Mouse (Mus musculus): ENCODE measurements around the gene Rdh16. TPM values are rescaled to one million over a fixed set of nuclear protein-coding genes. Genes with fewer than 3 reads are reported as not detected.
"Not testable (repeated sequence)": the region's sequence is repeated elsewhere in the genome, so short reads cannot be mapped to it uniquely, and the experiment has no call there.

Rdh16 gene
- polyA plus RNA-seq, 1 experiment from 2014 or later, result not detected

- WGBS, result 92% methylated on average over 5 of the region's 5 CpGs
- DNase-seq (ENCODE audit: low spot score), result not testable (repeated sequence)
These were observed 45.0 kb downstream of the Rdh16 start for GRCm38 (mm10) chr10:127845945-127846344.

GRCm38 (mm10) chr10:127848089-127848488 is 47.1 kb downstream of the Rdh16 start:
- no peaks in the 10 kb centered on the region for H3K9me3 ChIP-seq
- H3K4me3 ChIP-seq, result no peak overlapping the region
- H3K27ac ChIP-seq, result no peak overlapping the region
- no peaks in the 10 kb centered on the region for H3K36me3 ChIP-seq
- WGBS, result 76% methylated on average over 1 of the region's 1 CpGs
- no peaks in the 10 kb centered on the region for H3K27me3 ChIP-seq (ENCODE audit: insufficient read depth, poor library complexity, severe bottlenecking)
- H3K4me1 ChIP-seq, result no peaks in the 10 kb centered on the region
- no peak for DNase-seq (ENCODE audit: low spot score)

More at GRCm38 (mm10) chr10:127845945-127846344, 45.0 kb downstream of the Rdh16 start:
- H3K36me3 ChIP-seq; H3K9me3 ChIP-seq; H3K4me3 ChIP-seq; H3K27ac ChIP-seq; H3K27me3 ChIP-seq (ENCODE audit: insufficient read depth, poor library complexity, severe bottlenecking); H3K4me1 ChIP-seq: not testable (repeated sequence)

GRCm38 (mm10) chr10:127849628-127850027 is 48.7 kb downstream of the Rdh16 start, which contains the start of gene Rdh19:
Gene Rdh19, plus strand, starts transcription at chr10:127849928.
- 71% methylated on average over 1 of the region's 1 CpGs for WGBS
- Histone ChIP-seq H3K27ac (no peak within 1 kb of the TSS), H3K36me3 (no peaks in the 10 kb centered on the region), H3K4me3 (no peak within 1 kb of the TSS), H3K4me1 (no peaks in the 10 kb centered on the region), H3K27me3 (ENCODE audit: insufficient read depth, poor library complexity, severe bottlenecking) (no peaks in the 10 kb centered on the region), H3K9me3 (no peaks in the 10 kb centered on the region)
- no peak for DNase-seq (ENCODE audit: low spot score)

GRCm38 (mm10) chr10:127856376-127856775 is 55.4 kb downstream of the Rdh16 start:
- DNase-seq (ENCODE audit: low spot score), result no peak
- Histone ChIP-seq H3K36me3 (no peaks in the 10 kb centered on the region), H3K27me3 (ENCODE audit: insufficient read depth, poor library complexity, severe bottlenecking) (no peaks in the 10 kb centered on the region), H3K4me3 (no peak overlapping the region), H3K27ac (no peak overlapping the region), H3K4me1 (no peaks in the 10 kb centered on the region), H3K9me3 (no peaks in the 10 kb centered on the region)

GRCm38 (mm10) chr10:127864931-127865330 is 64.0 kb downstream of the Rdh16 start:
- DNase-seq (ENCODE audit: low spot score), result no peak
- Histone ChIP-seq H3K4me1 (no peaks in the 10 kb centered on the region), H3K4me3 (no peak overlapping the region), H3K9me3 (no peaks in the 10 kb centered on the region), H3K36me3 (no peaks in the 10 kb centered on the region), H3K27me3 (ENCODE audit: insufficient read depth, poor library complexity, severe bottlenecking) (no peaks in the 10 kb centered on the region), H3K27ac (no peak overlapping the region)

- Histone ChIP-seq H3K9me3 (no peaks in the 10 kb centered on the region), H3K4me3 (no peak within 1 kb of the TSS), H3K4me1 (no peaks in the 10 kb centered on the region), H3K27ac (no peak within 1 kb of the TSS), H3K36me3 (no peaks in the 10 kb centered on the region), H3K27me3 (ENCODE audit: insufficient read depth, poor library complexity, severe bottlenecking) (no peaks in the 10 kb centered on the region)
- no peak for DNase-seq (ENCODE audit: low spot score)
- 71% methylated on average over 3 of the region's 3 CpGs for WGBS
These were observed 65.3 kb downstream of the Rdh16 start, which contains the start of gene Rdh16f2 for GRCm38 (mm10) chr10:127866232-127866631. Gene Rdh16f2, plus strand, starts transcription at chr10:127866474.

- 76% methylated on average over 4 of the region's 4 CpGs for WGBS
- H3K36me3 ChIP-seq, result no peaks in the 10 kb centered on the region
- H3K4me1 ChIP-seq, result peaks cover under 1% of the 10 kb centered on the region; the same call in 1 of the 2 replicates
- H3K27me3 ChIP-seq (ENCODE audit: insufficient read depth, poor library complexity, severe bottlenecking), result no peaks in the 10 kb centered on the region
- no peak overlapping the region for H3K27ac ChIP-seq
- DNase-seq (ENCODE audit: low spot score), result no peak
- H3K4me3 ChIP-seq, result no peak overlapping the region
- H3K9me3 ChIP-seq, result no peaks in the 10 kb centered on the region
These were observed 71.5 kb downstream of the Rdh16 start for GRCm38 (mm10) chr10:127872484-127872883.

- Histone ChIP-seq H3K4me3 (no peak overlapping the region), H3K36me3 (no peaks in the 10 kb centered on the region), H3K27me3 (ENCODE audit: insufficient read depth, poor library complexity, severe bottlenecking) (no peaks in the 10 kb centered on the region), H3K27ac (no peak overlapping the region), H3K9me3 (no peaks in the 10 kb centered on the region), H3K4me1 (peaks cover 21% of the 10 kb centered on the region)
- DNase-seq (ENCODE audit: low spot score), result no peak
- WGBS, result 14% methylated on average over 2 of the region's 2 CpGs
These were observed 76.7 kb downstream of the Rdh16 start for GRCm38 (mm10) chr10:127877681-127878080.

GRCm38 (mm10) chr10:127878262-127879057 is 77.5 kb downstream of the Rdh16 start:
- DNase-seq (ENCODE audit: low spot score), result no peak
- Histone ChIP-seq H3K27me3 (ENCODE audit: insufficient read depth, poor library complexity, severe bottlenecking) (no peaks in the 10 kb centered on the region), H3K9me3 (no peaks in the 10 kb centered on the region), H3K4me1 (peaks cover 21% of the 10 kb centered on the region), H3K4me3 (no peak overlapping the region), H3K36me3 (no peaks in the 10 kb centered on the region), H3K27ac (no peak overlapping the region)
- 53% methylated on average over 3 of the region's 3 CpGs for WGBS

GRCm38 (mm10) chr10:127879155-127879688 is 78.3 kb downstream of the Rdh16 start:
- no peak overlapping the region for H3K27ac ChIP-seq

GRCm38 (mm10) chr10:127881041-127881440 is 80.1 kb downstream of the Rdh16 start:
- WGBS, result 84% methylated on average over 4 of the region's 4 CpGs
- peaks cover 21% of the 10 kb centered on the region for H3K4me1 ChIP-seq
- no peak for DNase-seq (ENCODE audit: low spot score)

More at GRCm38 (mm10) chr10:127879155-127879688, 78.3 kb downstream of the Rdh16 start:
- Histone ChIP-seq H3K9me3 (no peaks in the 10 kb centered on the region), H3K27me3 (ENCODE audit: insufficient read depth, poor library complexity, severe bottlenecking) (no peaks in the 10 kb centered on the region), H3K4me3 (no peak overlapping the region), H3K4me1 (peaks cover 21% of the 10 kb centered on the region), H3K36me3 (no peaks in the 10 kb centered on the region)
- DNase-seq (ENCODE audit: low spot score), result no peak
- WGBS, result 73% methylated on average over 3 of the region's 3 CpGs

GRCm38 (mm10) chr10:127886551-127886950 is 85.6 kb downstream of the Rdh16 start:
- no peak overlapping the region for H3K27ac ChIP-seq
- no peaks in the 10 kb centered on the region for H3K27me3 ChIP-seq (ENCODE audit: insufficient read depth, poor library complexity, severe bottlenecking)
- H3K4me1 ChIP-seq, result peaks cover 7% of the 10 kb centered on the region; the same call in 1 of the 2 replicates
- no peaks in the 10 kb centered on the region for H3K36me3 ChIP-seq
- 81% methylated on average over 1 of the region's 1 CpGs for WGBS
- no peaks in the 10 kb centered on the region for H3K9me3 ChIP-seq
- no peak for DNase-seq (ENCODE audit: low spot score)
- no peak overlapping the region for H3K4me3 ChIP-seq

More at GRCm38 (mm10) chr10:127881041-127881440, 80.1 kb downstream of the Rdh16 start:
- Histone ChIP-seq H3K27ac (no peak overlapping the region), H3K4me3 (no peak overlapping the region), H3K9me3 (no peaks in the 10 kb centered on the region), H3K27me3 (ENCODE audit: insufficient read depth, poor library complexity, severe bottlenecking) (no peaks in the 10 kb centered on the region), H3K36me3 (no peaks in the 10 kb centered on the region)

- no peak for DNase-seq (ENCODE audit: low spot score)
- Histone ChIP-seq H3K27me3 (ENCODE audit: insufficient read depth, poor library complexity, severe bottlenecking) (no peaks in the 10 kb centered on the region), H3K4me3 (no peak overlapping the region), H3K27ac (no peak overlapping the region), H3K4me1 (peaks cover 7% of the 10 kb centered on the region; the same call in 1 of the 2 replicates), H3K36me3 (no peaks in the 10 kb centered on the region), H3K9me3 (no peaks in the 10 kb centered on the region)
- 79% methylated on average over 4 of the region's 4 CpGs for WGBS
These were observed 86.0 kb downstream of the Rdh16 start for GRCm38 (mm10) chr10:127886971-127887370.
